Mouse (Mus musculus): Measurements from ENCODE around the gene E130114P18Rik. TPM values are rescaled to one million over a fixed set of nuclear protein-coding genes. Genes with fewer than 3 reads are reported as not detected.
A peak's percentile ranks its signal among the peaks of the same experiment; 100 is the strongest.

The E130114P18Rik gene
- polyA plus RNA-seq, 1 experiment from 2014 or later = 0.79 TPM

DNA sequence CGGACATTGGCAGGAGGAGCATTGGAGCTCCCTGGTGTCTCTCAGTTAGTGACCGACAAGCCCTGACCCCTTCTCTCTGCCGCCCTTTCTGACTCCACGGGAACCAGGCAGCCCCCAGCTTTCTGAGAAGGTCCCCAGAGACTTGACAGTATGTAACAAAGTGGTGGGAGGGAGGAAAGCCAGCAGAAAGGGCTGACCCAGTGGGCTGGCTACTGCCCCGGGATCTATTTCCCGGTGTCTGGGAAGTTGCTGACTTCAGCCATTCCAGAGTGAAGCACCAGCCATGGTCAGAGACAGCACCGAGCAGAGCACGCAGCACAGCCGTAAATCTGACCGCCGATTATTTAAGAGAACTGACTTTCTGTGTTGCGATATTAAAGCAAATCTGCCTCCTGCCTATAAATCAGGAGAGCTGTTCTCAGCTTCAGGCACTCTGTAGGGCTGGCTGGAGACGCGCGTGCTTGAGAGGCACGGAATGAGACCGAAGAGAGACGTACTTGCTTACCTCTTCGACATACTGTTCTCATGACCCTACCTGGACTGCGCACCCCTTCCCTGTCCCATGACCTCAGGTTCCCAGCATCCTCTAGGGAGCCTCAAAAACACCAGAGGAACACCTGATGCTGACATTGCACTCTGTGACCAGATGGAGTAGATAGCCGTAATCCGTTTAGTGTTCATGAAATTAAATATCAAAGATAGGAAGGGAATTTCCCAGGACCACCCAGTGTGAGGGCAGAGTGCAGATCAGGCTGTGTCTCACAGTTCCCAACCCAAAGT lies 70.3 kb downstream of the E130114P18Rik start:
- WGBS = 54% methylated on average over 22 of the region's 22 CpGs
- H3K36me3 ChIP-seq (ENCODE audit: control insufficient read depth, insufficient read depth, low read length) = no peaks in the 10 kb centered on the region
- H3K9me3 ChIP-seq (ENCODE audit: control insufficient read depth, low read length) = no peaks in the 10 kb centered on the region
- ATAC-seq (ENCODE audit: low read depth) = peak; percentile 62
- H3K4me1 ChIP-seq (replicated peaks; ENCODE audit: control insufficient read depth, insufficient read depth, low read length) = no peaks in the 10 kb centered on the region
- no peak overlapping the region for H3K4me3 ChIP-seq (ENCODE audit: low read length)
- H3K9ac ChIP-seq (ENCODE audit: low read length) = no peak overlapping the region
- H3K27ac ChIP-seq (ENCODE audit: low read length) = no peak overlapping the region
- no peaks in the 10 kb centered on the region for H3K27me3 ChIP-seq (ENCODE audit: control insufficient read depth, insufficient read depth, low read depth, low read length)
- H3K4me2 ChIP-seq (ENCODE audit: low read depth, low read length) = peak overlapping the region; percentile 26

DNA sequence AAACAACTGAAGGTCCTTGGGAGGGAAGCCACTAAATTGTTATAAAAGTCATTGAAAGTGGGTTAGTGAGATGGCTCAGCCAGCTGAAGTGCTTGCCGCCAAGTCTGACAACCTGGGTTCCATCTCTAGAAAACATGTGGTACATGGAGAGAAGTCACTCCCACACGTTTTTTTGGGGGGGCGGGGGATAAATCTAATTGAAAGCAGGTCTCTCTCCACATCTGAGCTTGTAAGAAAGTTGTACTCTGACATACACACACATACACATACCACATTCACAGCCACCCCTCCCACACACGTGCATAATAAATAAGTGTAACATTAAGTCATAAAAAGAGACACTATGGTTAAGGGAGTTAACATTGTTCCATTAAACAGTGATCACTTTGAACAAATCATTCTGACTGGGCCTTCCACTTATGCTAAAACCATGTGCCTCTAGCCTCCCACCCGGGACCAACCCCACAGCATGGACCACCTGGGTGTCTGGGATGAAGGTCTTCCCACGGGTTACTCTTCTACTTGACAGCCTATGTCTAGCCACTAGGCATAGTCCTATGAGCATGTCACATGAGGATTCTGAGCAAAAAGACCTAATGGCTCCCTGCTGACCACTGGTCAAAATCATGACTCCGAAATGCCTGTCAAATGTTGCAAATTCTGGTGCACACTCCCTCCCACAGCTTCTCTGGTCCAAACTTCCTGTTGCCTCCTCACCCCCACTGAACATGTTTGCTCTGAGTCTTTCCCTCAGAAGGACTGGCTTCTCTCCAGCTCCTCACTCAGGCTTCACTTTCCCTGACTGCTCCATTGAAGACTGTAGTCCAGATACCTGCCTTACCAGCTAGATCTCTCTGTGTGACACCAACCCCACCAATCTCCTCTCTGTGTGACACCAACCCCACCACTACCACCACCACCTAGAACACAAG lies 80.9 kb downstream of the E130114P18Rik start:
- Histone ChIP-seq H3K27ac (ENCODE audit: low read length) (no peak overlapping the region), H3K9ac (ENCODE audit: low read length) (no peak overlapping the region), H3K4me2 (ENCODE audit: low read depth, low read length) (no peak overlapping the region), H3K4me1 (replicated peaks; ENCODE audit: control insufficient read depth, insufficient read depth, low read length) (0 out of 2 replicates have a peak, but pooled peaks cover 2% of the 10 kb centered on the region), H3K4me3 (ENCODE audit: low read length) (no peak overlapping the region), H3K36me3 (ENCODE audit: control insufficient read depth, insufficient read depth, low read length) (no peaks in the 10 kb centered on the region), H3K9me3 (ENCODE audit: control insufficient read depth, low read length) (no peaks in the 10 kb centered on the region), H3K27me3 (ENCODE audit: control insufficient read depth, insufficient read depth, low read depth, low read length) (no peaks in the 10 kb centered on the region)
- no peak for ATAC-seq (ENCODE audit: low read depth)
- WGBS = 74% methylated on average over 7 of the region's 7 CpGs

DNA sequence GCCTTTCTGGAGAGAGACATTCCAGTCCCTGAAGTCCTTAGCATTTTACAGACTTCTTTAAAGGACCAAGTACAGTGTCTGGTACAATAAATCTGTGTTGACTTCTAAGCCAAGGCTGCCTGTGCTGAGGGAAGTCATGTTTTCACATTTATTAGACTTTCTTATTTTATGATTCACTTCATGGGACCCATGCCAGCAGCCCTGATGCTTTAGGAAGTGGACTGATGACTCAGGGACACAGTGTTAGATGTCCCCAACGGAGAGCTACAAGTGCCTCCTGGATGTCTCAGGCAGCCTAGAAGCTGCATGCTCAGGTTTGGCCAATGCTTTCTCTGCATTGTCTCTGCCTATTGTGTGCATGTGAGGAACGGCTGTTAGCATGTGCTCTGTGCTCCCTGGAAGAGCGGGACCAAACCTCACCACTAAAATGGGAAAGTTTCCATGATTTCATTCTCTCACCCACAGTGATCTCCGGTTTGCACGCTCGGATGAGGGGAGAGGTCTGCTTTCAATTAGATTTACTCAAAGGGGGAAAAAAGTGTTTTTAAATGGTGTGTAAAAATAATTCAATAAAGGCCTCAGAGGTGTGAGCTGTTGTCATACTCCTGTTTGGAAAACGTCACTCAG lies 82.4 kb downstream of the E130114P18Rik start:
- Histone ChIP-seq H3K4me1 (replicated peaks; ENCODE audit: control insufficient read depth, insufficient read depth, low read length) (0 out of 2 replicates have a peak, but pooled peaks cover 2% of the 10 kb centered on the region), H3K27me3 (ENCODE audit: control insufficient read depth, insufficient read depth, low read depth, low read length) (no peaks in the 10 kb centered on the region), H3K4me2 (ENCODE audit: low read depth, low read length) (no peak overlapping the region), H3K4me3 (ENCODE audit: low read length) (no peak overlapping the region), H3K36me3 (ENCODE audit: control insufficient read depth, insufficient read depth, low read length) (no peaks in the 10 kb centered on the region), H3K9me3 (ENCODE audit: control insufficient read depth, low read length) (no peaks in the 10 kb centered on the region), H3K9ac (ENCODE audit: low read length) (no peak overlapping the region), H3K27ac (ENCODE audit: low read length) (no peak overlapping the region)
- no peak for ATAC-seq (ENCODE audit: low read depth)
- WGBS = 65% methylated on average over 7 of the region's 7 CpGs

DNA sequence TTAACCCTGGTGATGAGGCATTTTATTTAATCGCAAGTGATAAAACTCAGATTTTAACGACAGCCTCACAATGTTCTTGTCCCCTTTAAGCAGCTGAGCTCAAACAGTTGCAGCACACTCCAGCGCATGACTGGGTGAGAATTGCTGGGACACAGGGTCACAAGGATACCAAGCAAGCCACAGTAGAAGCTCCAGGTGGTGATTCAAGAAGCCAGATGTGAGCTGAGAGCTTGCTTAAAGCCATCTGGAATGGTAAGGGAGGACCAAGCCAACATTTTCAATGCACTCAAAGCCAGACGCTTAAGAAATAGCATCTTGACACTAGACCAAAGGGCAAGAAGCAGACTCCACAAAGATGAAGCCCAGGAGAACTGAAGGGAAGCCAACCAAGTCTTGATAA lies 83.9 kb downstream of the E130114P18Rik start:
- H3K27me3 ChIP-seq (ENCODE audit: control insufficient read depth, insufficient read depth, low read depth, low read length) = no peaks in the 10 kb centered on the region
- WGBS = 73% methylated on average over 4 of the region's 4 CpGs
- H3K27ac ChIP-seq (ENCODE audit: low read length) = no peak overlapping the region
- no peaks in the 10 kb centered on the region for H3K9me3 ChIP-seq (ENCODE audit: control insufficient read depth, low read length)
- no peak for ATAC-seq (ENCODE audit: low read depth)
- H3K4me2 ChIP-seq (ENCODE audit: low read depth, low read length) = no peak overlapping the region
- H3K4me1 ChIP-seq (replicated peaks; ENCODE audit: control insufficient read depth, insufficient read depth, low read length) = peaks cover 10% of the 10 kb centered on the region; the same call in 1 of the 2 replicates
- H3K36me3 ChIP-seq (ENCODE audit: control insufficient read depth, insufficient read depth, low read length) = no peaks in the 10 kb centered on the region
- no peak overlapping the region for H3K9ac ChIP-seq (ENCODE audit: low read length)
- no peak overlapping the region for H3K4me3 ChIP-seq (ENCODE audit: low read length)

DNA sequence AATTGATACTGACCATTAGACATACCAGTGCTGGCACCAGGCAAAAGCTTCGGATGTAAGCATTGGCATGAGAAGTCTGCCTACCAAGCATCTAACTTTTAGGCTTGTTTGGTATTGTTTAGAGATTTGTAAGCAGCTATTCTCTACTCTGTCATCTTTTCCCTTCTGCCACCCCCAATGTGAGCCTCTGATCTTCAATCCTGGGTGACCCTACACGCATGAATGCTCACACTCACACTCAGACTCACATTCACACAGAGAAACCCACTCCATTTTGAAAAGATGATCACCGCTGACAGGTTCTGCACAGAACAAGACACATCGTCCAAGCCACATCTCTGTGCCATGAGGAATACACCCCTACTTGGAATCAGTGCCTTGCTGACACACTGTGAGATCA lies 84.8 kb downstream of the E130114P18Rik start:
- no peaks in the 10 kb centered on the region for H3K36me3 ChIP-seq (ENCODE audit: control insufficient read depth, insufficient read depth, low read length)
- H3K9me3 ChIP-seq (ENCODE audit: control insufficient read depth, low read length) = no peaks in the 10 kb centered on the region
- no peaks in the 10 kb centered on the region for H3K27me3 ChIP-seq (ENCODE audit: control insufficient read depth, insufficient read depth, low read depth, low read length)
- no peak for ATAC-seq (ENCODE audit: low read depth)
- WGBS = 88% methylated on average over 4 of the region's 4 CpGs
- H3K4me3 ChIP-seq (ENCODE audit: low read length) = no peak overlapping the region
- H3K4me1 ChIP-seq (replicated peaks; ENCODE audit: control insufficient read depth, insufficient read depth, low read length) = peaks cover 10% of the 10 kb centered on the region; the same call in 1 of the 2 replicates
- no peak overlapping the region for H3K4me2 ChIP-seq (ENCODE audit: low read depth, low read length)
- H3K9ac ChIP-seq (ENCODE audit: low read length) = no peak overlapping the region
- no peak overlapping the region for H3K27ac ChIP-seq (ENCODE audit: low read length)

DNA sequence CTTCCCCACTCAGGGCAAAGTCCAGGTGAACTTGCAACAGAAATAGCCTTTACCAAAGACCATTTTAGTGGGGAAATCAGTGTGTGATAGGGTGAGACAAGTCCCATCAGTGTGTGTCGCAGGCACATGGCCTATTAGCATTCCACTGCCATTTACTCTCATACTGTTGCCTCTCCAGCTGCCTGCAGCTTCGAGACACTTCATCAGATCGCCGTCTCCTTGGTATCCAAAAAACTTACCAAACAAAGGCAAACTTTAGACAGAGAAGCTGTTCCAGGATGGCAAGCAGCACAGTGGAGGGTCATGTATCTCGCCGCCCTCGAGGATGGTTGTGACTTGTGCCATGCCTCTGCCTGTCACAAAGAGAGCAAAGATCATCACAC lies 87.5 kb downstream of the E130114P18Rik start:
- Histone ChIP-seq H3K4me3 (ENCODE audit: low read length) (no peak overlapping the region), H3K9me3 (ENCODE audit: control insufficient read depth, low read length) (no peaks in the 10 kb centered on the region), H3K4me1 (replicated peaks; ENCODE audit: control insufficient read depth, insufficient read depth, low read length) (peaks cover 7% of the 10 kb centered on the region; the same call in 1 of the 2 replicates), H3K36me3 (ENCODE audit: control insufficient read depth, insufficient read depth, low read length) (no peaks in the 10 kb centered on the region), H3K9ac (ENCODE audit: low read length) (no peak overlapping the region), H3K4me2 (ENCODE audit: low read depth, low read length) (no peak overlapping the region), H3K27ac (ENCODE audit: low read length) (peak overlapping the region; percentile 34), H3K27me3 (ENCODE audit: control insufficient read depth, insufficient read depth, low read depth, low read length) (no peaks in the 10 kb centered on the region)
- ATAC-seq (ENCODE audit: low read depth) = peak; percentile 78
- WGBS = 46% methylated on average over 7 of the region's 7 CpGs

DNA sequence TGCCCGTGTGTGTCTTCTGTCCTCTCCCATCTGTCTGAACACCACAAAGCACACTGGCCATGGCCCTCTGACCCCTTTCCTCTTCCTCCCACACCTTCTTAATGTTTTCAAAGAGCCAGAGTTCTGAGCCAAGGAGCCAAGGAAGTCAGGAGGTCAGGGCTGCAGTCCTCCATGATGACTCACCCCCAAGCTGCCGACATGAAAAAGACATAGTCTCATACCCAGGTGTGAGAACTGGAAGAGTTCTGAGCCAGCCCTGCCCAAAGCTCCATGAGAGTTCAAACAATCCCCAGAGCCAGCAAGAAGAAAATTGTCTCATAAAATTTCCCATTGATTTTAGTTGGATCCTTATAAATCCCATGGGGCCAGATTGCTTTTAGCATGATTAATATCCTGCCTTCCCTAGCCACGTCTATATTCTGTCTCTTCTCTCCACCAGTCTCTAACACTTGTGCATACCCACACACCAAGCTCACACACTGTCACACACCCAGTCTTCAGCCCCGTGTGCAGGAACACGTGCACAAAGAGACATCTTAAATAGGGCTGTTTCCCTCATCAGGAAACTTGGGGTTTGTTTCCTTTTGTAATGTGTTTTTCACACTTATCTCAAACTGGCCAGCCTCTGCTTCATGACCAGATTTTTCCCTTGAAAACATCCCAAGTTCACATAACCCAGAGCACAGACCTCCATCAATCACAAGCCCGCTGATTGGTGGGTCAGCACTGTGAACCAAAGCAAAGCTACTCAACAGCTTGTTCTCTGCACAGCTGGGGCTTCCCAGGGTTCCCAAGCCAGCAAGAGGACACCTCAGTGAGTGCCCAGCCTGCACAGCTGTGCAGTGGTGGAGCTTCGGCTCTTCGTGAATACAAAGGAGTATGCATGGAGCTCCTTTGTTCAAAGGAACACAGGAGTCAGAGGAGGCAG lies 88.2 kb downstream of the E130114P18Rik start:
- peaks cover 7% of the 10 kb centered on the region; the same call in 1 of the 2 replicates for H3K4me1 ChIP-seq (replicated peaks; ENCODE audit: control insufficient read depth, insufficient read depth, low read length)
- H3K9ac ChIP-seq (ENCODE audit: low read length) = no peak overlapping the region
- no peaks in the 10 kb centered on the region for H3K36me3 ChIP-seq (ENCODE audit: control insufficient read depth, insufficient read depth, low read length)
- no peak overlapping the region for H3K4me2 ChIP-seq (ENCODE audit: low read depth, low read length)
- peak; percentile 93 for ATAC-seq (ENCODE audit: low read depth)
- WGBS = 31% methylated on average over 8 of the region's 8 CpGs
- no peaks in the 10 kb centered on the region for H3K27me3 ChIP-seq (ENCODE audit: control insufficient read depth, insufficient read depth, low read depth, low read length)
- no peak overlapping the region for H3K4me3 ChIP-seq (ENCODE audit: low read length)
- peak overlapping the region; percentile 34 for H3K27ac ChIP-seq (ENCODE audit: low read length)
- H3K9me3 ChIP-seq (ENCODE audit: control insufficient read depth, low read length) = no peaks in the 10 kb centered on the region

DNA sequence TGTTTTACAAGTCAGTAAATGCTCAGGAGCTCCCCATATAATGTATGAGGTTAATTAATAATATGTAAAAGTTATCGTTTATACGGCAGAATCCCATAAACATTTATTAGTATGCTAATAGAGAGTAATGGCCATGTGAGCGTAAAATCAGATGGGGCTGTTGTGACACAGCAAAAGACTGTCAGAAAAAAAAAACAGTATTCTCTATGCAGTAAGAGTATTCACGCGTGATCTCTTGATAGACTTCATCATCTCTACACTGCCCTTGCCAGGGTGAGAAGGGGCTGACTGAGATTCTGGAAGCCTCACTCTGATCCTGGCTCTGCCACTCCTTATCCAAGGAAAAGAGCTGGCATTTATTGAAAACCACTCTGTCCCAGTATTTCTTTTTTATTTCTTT lies 91.9 kb downstream of the E130114P18Rik start:
- H3K4me1 ChIP-seq (replicated peaks; ENCODE audit: control insufficient read depth, insufficient read depth, low read length) = peaks cover 7% of the 10 kb centered on the region; the same call in 1 of the 2 replicates
- no peak for ATAC-seq (ENCODE audit: low read depth)
- 90% methylated on average over 5 of the region's 5 CpGs for WGBS
- no peaks in the 10 kb centered on the region for H3K9me3 ChIP-seq (ENCODE audit: control insufficient read depth, low read length)
- H3K27ac ChIP-seq (ENCODE audit: low read length) = no peak overlapping the region
- no peaks in the 10 kb centered on the region for H3K27me3 ChIP-seq (ENCODE audit: control insufficient read depth, insufficient read depth, low read depth, low read length)
- no peak overlapping the region for H3K4me3 ChIP-seq (ENCODE audit: low read length)
- H3K9ac ChIP-seq (ENCODE audit: low read length) = no peak overlapping the region
- H3K36me3 ChIP-seq (ENCODE audit: control insufficient read depth, insufficient read depth, low read length) = no peaks in the 10 kb centered on the region
- no peak overlapping the region for H3K4me2 ChIP-seq (ENCODE audit: low read depth, low read length)
